ENCODE assay signal across 31 mouse cellular contexts in the genomic region with DNA sequence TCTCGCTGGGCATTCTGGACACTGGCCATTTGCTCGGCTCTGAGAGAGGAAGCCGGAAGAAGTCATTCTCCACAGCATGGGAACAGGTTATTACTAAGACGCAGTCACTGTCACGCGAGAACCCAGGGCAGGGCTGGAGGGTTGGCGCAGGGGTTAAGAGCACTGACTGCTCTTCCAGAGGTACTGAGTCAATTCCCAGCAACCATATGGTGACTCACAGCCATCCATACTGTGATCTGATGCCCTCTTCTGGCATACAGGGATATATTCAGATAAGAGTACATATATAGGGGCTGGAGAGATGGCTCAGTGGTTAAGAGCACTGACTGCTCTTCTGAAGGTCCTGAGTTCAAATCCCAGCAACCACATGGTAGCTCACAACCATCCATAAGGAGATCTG.
DNase-seq lines count a peak whose midpoint lies in the region; ATAC-seq and TF ChIP-seq lines count a peak whose summit lies in the region.
"Had no signal": no experiment of that assay in that cellular context is flagged by ENCODE, and none has a peak within 500 bp of the region (broad histone marks: within the 10 kb centered on the region; RNA-seq: fewer than 3 reads in every experiment).

No protein-coding gene starts in this region.

- TF ChIP-seq CTCF in kidney, postnatal 0 days (IDR thresholded peaks at IDR 0.05; ENCODE audit: low read depth), result peak; percentile 6; the same call in 1 of the 2 replicates
- TF ChIP-seq CTCF in kidney, adult 2 months (conservative IDR thresholded peaks at IDR 0.05; ENCODE audit: insufficient read depth, insufficient read length, low read depth, low read length), result no peak
- no peak for TF ChIP-seq CTCF in E14TG2a.4 (conservative IDR thresholded peaks at IDR 0.05; ENCODE audit: low read length)

- peaks cover 50% of the 10 kb centered on the region; the same call in 1 of the 2 replicates for H3K36me3 ChIP-seq in kidney, postnatal 0 days (ENCODE audit: insufficient read depth, low read length)
- peaks cover 3% of the 10 kb centered on the region for H3K36me3 ChIP-seq in kidney, adult 2 months (ENCODE audit: control insufficient read depth, insufficient read depth, low read length)
- H3K36me3 ChIP-seq in E14TG2a.4 (ENCODE audit: insufficient read depth, low read length), result peaks cover 97% of the 10 kb centered on the region

- H3K27ac ChIP-seq in kidney, postnatal 0 days, result no peak overlapping the region
- no peak overlapping the region for H3K27ac ChIP-seq in kidney, adult 2 months (ENCODE audit: insufficient read depth, low read depth, low read length)
- H3K27ac ChIP-seq: embryonic facial prominence, embryonic 10.5 days; embryonic facial prominence, embryonic 13.5 days; forebrain, embryonic 12.5 days; forebrain, embryonic 15.5 days; heart, embryonic 15.5 days; hindbrain, embryonic 14.5 days; hindbrain, postnatal 0 days had no signal

- H3K4me2 ChIP-seq in kidney, postnatal 0 days (ENCODE audit: low read length), result no peak overlapping the region
- H3K4me2 ChIP-seq: embryonic facial prominence, embryonic 13.5 days; forebrain, embryonic 12.5 days; forebrain, embryonic 15.5 days; heart, embryonic 12.5 days; heart, embryonic 15.5 days; hindbrain, embryonic 14.5 days had no signal

- H3K4me3 ChIP-seq in kidney, postnatal 0 days (replicated peaks; ENCODE audit: low read depth, low read length), result no peak overlapping the region
- no peak overlapping the region for H3K4me3 ChIP-seq in kidney, adult 2 months (ENCODE audit: insufficient read depth, low read depth, low read length)
- peak overlapping the region; percentile 45 for H3K4me3 ChIP-seq in E14TG2a.4 (replicated peaks; ENCODE audit: low read length)
- H3K4me3 ChIP-seq: embryonic facial prominence, embryonic 10.5 days; embryonic facial prominence, embryonic 13.5 days; erythroblast, embryonic 14.5 days; forebrain, embryonic 12.5 days; forebrain, embryonic 15.5 days; heart, embryonic 12.5 days; heart, embryonic 15.5 days had no signal

- 99% methylated on average over 7 of the region's 7 CpGs for whole genome bisulfite sequencing in kidney, postnatal 0 days
- 96% methylated on average over 7 of the region's 7 CpGs for whole genome bisulfite sequencing in kidney, adult 2 months

- no peak for ATAC-seq in kidney, postnatal 0 days (replicated peaks; ENCODE audit: low FRiP score, low read depth)
- no peak for ATAC-seq in megakaryocyte progenitor cell, adult 5-6 weeks (replicated peaks; ENCODE audit: poor library complexity)
- ATAC-seq: activated CD4-positive, CD25-positive, alpha-beta regulatory T cell, adult 4 months; CD4-positive, CD25-positive, alpha-beta regulatory T cell, adult 4 months; forebrain, embryonic 15.5 days; hindbrain, postnatal 0 days; inflammation-experienced regulatory T-cells, adult 6 months; intestine, embryonic 16.5 days had no signal

- H3K27me3 ChIP-seq in kidney, postnatal 0 days (ENCODE audit: insufficient read depth, low read length), result no peaks in the 10 kb centered on the region
- H3K27me3 ChIP-seq in kidney, adult 2 months (replicated peaks; ENCODE audit: control insufficient read depth, insufficient read depth, low read length), result no peaks in the 10 kb centered on the region
- no peaks in the 10 kb centered on the region for H3K27me3 ChIP-seq in E14TG2a.4 (ENCODE audit: insufficient read depth, low read length)
- H3K27me3 ChIP-seq: embryonic facial prominence, embryonic 13.5 days; forebrain, embryonic 12.5 days; forebrain, embryonic 15.5 days; heart, embryonic 12.5 days; heart, embryonic 15.5 days had no signal

- TF ChIP-seq POLR2A in kidney, adult 2 months (IDR thresholded peaks at IDR 0.05; ENCODE audit: low read depth, low read length), result no peak

- H3K9me3 ChIP-seq in kidney, postnatal 0 days (replicated peaks; ENCODE audit: low read length), result no peaks in the 10 kb centered on the region
- no peaks in the 10 kb centered on the region for H3K9me3 ChIP-seq in E14TG2a.4 (ENCODE audit: low read length)
- H3K9me3 ChIP-seq: embryonic facial prominence, embryonic 10.5 days; embryonic facial prominence, embryonic 13.5 days; forebrain, embryonic 12.5 days; forebrain, embryonic 15.5 days; heart, embryonic 15.5 days had no signal

- H3K9ac ChIP-seq in kidney, postnatal 0 days (ENCODE audit: low read depth, low read length), result no peak overlapping the region
- H3K9ac ChIP-seq: embryonic facial prominence, embryonic 13.5 days; forebrain, embryonic 12.5 days; forebrain, embryonic 15.5 days; heart, embryonic 12.5 days; heart, embryonic 15.5 days; hindbrain, embryonic 14.5 days had no signal

- no peaks in the 10 kb centered on the region for H3K4me1 ChIP-seq in kidney, postnatal 0 days (replicated peaks; ENCODE audit: insufficient read depth, low read length)
- no peaks in the 10 kb centered on the region for H3K4me1 ChIP-seq in kidney, adult 2 months (ENCODE audit: control insufficient read depth, insufficient read depth, low read length)
- H3K4me1 ChIP-seq in E14TG2a.4 (replicated peaks; ENCODE audit: low read depth, low read length), result peaks cover 11% of the 10 kb centered on the region
- H3K4me1 ChIP-seq: embryonic facial prominence, embryonic 10.5 days; embryonic facial prominence, embryonic 13.5 days; forebrain, embryonic 12.5 days; forebrain, embryonic 15.5 days had no signal

- no peak for DNase-seq in kidney, postnatal 0 days (ENCODE audit: low spot score)
- no peak for DNase-seq in kidney, adult 2 months
- DNase-seq in NIH3T3 (ENCODE audit: low read depth) (peak; percentile 22), ZHBTc4 (ENCODE audit: low read depth, low spot score) (peak; percentile 52)
- DNase-seq in heart, postnatal 4 days, result no peak
- no peak for DNase-seq in adrenal gland, postnatal 10 days
- DNase-seq: adrenal gland, adult 8-10 months; adrenal gland, postnatal 36 days; cerebellum, adult 18-20 months; cerebellum, adult 9-10 months; cerebellum, postnatal 25 days; embryo, embryonic 11 days; gastrocnemius, postnatal 25 days; heart, adult 18-20 months; heart, postnatal 10 days; heart, postnatal 36 days had no signal

Comparison
In these comparisons a context has a peak if more than half of its experiments do, and no peak if none do; other contexts are left out.
1. DNase-seq: peak in NIH3T3 (single experiment) and ZHBTc4 (single experiment); none in kidney, postnatal 0 days (single experiment), kidney, adult 2 months (single experiment), heart, postnatal 4 days (single experiment) and adrenal gland, postnatal 10 days (single experiment).